Mouse (Mus musculus): Measurements from ENCODE around the gene Edem2.
"Not testable (repeated sequence)": the region's sequence is repeated elsewhere in the genome, so short reads cannot be mapped to it uniquely, and the experiment has no call there.

Gene Edem2

DNA sequence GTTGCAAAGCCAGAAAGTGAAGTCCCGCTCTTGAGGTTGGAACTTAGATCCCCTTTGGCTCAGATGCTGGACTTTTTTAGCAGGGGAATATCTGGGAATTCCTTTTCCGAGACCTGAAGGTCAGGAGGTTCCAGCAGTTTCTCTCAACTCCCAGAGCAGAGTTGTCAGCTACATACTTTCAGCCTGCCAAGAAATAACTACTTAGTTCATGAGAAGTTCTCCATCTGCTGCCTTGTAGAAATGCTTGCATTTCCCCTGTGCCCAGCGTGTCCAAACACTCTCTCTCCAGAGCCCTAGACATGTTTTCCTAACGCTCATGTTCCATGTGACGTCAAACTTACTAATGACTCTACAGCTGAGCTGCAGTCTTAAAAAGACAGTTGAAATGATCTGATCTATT, 5.8 kb upstream of the Edem2 start:
- no peak for DNase-seq

DNA sequence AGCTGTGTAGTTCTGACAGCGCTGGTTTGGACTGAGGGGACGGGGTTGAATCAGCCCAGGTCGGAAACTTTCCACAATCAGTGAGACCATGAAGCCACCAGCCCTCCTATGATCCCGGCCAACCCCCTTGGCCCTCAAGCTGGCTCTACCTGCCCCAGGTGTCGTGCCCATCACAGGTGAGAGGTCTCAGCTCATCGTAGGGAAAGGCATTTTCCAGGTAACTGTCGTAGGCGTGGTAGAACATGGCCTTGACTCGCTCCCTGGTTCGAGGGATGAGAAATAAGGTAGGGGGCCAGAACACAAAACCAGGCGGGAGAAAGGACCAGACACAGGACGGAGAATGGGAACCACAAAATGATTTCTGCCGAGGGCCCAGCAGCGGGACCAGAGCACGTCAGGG, 533 bp downstream of the Edem2 start:
- no peak for DNase-seq

DNA sequence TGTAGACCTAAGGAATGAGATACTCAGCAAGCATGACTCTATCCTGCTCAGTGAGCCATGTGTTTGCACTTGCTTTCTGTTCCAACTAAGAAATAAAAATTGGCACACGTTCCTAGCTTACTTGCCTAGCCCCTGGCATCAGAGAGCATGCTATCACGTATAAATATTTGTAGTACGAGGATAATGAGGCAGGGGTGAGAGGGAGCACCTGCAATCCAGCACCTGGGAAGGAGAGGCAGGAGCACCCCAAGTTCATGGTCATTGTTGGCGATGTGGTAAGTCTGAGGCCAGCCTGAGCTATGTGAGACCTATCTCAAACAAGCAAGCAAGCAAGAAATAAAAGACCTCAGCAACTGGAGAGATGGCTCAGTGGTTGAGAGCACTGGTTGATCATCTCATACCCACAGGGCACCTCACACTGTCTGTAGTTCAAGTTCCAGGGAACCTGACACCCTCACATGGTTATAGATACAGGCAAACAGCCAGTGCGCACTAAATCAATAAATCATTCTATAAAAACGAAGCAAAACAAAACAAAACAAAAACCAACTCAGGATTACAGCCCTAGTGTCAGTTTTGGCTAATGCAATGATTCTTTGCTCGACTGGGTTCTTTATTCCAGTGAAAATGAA, 1.4 kb downstream of the Edem2 start:
- no peak for DNase-seq

DNA sequence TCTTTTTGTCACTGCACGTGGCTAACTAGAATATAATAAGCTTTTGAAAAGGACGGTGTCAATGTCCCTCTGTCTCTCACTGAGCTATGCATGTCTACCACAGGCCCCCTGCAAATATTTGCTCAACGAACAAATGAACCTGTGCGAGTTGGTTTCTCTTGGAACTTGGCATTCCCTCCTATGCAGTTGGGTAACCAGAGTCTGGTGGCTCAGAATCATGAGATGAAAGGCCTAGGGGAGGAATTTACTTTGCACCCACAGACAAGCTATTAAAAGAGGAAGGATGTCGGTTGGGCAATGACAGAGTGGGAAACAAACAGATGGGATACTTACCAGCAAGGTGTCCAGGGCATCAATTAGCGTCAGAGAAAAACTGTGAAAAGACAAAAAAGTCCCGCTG, 3.0 kb downstream of the Edem2 start:
- peak; percentile 22 for DNase-seq

DNA sequence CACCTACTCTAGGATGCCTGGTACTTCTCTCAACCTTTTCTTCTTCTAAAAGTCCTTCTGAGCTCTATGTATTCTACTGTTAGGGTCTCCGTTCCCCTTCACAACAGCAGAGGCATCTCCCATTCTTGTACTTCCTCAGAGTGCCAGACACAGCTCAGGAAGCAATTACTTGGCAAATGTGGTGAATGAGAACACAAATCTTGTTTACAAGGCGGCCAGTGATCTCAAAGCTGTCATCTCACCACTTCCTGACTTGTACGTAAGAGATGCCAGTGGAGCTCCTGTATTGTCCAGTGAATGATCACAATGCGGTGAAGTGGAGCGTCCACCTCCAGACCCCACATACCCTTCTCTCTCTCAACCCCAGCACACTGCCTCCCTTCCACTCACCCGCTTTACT, 4.7 kb downstream of the Edem2 start:
- no peak for DNase-seq

DNA sequence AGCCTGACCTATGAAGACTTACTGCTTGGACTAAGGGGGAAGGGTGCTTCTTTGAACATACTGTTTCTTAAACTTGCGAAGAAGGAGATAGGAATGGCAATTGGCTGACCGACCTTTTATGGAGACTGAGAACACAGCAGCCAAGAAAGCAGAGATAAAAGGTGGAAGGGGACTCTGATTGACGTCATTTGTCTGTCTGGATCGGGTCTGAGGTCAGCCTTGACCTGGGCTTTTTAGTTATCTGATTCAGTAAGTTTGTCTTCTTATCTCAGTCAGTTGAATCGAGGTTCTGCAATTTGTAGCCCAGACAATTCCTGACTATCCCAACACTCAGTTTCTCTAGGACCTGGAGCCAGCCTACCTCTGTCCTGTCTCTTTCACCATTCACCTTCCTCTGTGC, 5.2 kb downstream of the Edem2 start:
- DNase-seq = no peak

DNA sequence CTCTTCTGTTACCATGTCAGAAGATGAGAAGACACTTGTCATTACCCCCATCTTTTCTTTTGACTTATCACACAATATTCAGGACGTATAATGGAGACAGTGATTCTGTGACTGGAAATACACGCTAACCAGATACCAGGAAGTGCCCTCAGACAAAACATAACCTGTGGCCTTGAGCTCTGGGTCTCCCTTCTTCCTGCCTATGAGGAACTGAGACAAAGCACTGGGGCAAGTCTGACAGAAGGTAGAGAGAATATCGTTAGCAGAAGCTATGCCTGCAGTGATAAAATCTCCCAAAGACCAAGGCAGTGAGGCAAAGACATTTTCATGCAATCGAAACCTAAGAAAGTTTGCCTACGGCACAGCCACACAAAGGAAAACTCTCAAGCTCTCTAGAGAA, 8.7 kb downstream of the Edem2 start:
- DNase-seq = no peak

DNA sequence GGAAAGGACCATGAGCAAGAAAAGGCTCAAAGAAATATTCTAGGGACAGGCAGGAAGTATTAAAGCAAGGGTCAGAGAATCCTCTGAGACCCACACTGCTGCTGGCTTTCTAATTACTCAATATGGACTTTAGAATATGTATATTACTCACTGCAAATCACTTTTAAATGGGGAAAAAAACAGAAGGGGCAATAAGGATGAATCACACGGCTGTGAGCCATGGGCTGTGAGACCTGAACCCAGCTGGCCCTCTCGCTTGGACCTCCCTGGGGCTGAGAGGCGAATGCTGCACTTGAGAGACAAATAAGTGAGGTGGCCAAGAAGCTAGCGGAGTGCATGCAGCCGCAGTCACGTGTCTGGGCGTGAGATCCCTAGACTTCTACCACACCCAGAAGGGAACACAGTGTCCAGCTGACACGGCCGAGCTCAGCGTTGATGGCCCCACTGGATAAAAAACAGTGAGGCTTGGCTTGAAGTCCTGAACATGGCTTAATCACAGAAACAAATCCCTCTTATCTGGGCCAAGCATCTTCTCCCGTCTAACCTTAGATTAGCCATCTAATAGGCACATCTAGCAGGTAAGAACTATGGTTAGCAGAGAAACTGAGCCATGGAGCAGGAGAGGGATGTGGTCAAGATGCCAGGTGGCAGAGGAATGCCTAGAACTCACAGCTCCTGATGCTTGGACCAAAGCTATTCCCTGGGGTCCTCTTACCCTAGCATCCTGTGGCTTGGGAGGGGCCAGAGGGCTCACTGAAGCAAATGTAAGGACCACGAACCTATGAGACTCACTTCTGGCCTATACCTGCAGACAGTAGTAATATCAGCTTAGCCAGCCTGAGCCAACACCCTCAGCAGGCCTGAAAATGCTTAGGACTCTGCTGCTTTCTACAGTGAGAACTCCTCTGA, 11.9 kb downstream of the Edem2 start:
- no peak for DNase-seq

DNA sequence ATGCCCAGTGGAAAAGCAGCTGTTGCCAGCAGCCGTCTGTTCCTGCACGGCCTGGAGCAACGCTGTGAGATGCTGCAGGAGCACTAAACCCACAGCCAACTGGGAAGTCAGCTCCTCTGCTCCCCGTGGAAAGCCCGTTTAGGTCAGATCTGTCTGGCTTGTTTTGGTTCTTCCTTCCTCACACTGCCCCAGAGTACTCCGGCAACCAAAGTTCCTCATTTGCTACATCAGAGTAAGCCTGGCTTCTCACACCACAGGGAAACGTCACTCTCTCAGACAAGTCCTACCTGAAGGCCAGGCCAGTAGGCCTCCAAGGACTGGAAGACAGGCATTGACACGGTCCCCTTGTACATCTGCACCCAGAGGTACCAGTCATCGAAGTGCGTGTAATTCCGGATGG, 18.7 kb downstream of the Edem2 start:
- no peak for DNase-seq

DNA sequence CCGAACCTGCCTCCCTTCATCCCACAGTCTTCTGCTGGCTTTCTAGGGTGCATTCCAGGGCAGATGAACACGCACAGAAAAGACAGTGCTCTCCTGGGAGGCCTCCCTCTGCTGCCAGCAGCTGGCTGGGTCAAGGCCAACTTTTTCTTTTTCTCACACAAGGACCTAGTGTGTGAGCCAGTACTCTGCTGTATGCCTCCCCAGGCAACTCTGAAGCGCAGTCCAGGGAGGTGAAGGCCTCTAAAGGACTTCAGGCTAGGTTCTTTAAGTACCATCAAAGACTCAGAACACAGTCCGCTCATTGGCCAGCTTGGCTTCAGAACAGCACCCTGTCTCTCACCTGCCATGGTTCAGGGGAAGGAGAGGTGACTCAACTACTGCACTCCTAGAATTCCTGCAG, 22.0 kb downstream of the Edem2 start:
- DNase-seq = no peak

DNA sequence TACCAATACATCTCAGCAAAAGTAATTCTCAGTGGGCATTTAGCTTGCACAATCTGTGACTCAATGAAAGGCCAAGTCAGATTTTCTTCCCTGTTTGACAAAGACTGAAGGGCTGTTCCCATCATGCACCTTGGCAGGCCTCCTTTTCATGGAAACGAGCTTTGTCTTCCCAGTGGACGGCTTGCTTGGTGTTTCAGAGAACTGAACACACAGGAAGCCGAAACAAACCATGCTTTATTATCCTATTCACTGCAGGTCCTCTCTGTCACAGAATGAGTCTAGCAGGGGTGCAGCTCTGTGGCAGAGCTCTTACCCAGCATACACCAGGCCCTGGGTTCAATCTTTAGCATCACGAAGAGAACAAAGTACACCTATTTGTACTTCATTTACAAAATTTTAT, 25.6 kb downstream of the Edem2 start:
- DNase-seq = no peak

DNA sequence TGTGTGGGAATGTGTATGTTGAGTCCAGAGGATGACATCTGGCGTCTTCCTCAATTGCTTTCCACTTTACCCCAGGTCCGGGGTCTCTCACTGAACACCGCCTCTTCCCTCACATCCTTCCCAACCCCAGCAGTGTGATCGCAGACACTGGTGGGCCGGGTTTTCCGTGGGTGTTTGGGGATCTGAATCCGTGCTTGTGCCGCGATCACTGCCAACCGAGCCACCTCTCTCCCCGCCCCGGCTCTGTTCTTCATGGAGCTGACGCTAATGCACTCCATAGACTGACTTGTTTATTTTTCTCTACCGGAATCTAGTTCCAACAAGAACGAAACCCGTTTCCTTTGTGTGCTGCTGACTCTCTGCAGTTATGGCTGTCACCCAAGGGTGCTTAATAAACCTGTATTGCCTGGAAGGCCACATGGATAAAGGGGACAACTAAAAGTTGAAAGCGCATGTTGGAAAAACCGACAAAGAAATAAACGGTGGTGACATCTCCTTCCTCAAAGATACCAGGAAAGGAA, 27.8 kb downstream of the Edem2 start:
- peak; percentile 45 for DNase-seq

DNA sequence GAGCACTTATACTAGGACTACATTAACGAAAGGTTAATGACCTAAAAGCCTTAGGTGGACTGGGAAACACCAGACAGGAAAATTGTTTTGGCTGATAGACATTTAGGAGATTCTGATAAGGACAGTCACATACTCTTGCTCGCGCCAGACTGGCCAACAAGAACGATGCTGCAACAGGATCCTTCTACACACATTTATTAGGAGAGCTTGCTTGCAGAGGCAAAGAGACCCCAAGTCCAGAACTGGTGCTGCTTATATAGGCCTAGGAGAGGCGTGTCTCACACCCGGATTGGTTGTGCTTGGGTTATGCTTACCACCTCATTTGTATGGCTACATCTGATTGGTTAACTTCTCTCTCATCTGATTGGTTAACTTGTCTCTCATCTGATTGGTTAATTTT, 30.8 kb downstream of the Edem2 start:
- not testable (repeated sequence) for DNase-seq

DNA sequence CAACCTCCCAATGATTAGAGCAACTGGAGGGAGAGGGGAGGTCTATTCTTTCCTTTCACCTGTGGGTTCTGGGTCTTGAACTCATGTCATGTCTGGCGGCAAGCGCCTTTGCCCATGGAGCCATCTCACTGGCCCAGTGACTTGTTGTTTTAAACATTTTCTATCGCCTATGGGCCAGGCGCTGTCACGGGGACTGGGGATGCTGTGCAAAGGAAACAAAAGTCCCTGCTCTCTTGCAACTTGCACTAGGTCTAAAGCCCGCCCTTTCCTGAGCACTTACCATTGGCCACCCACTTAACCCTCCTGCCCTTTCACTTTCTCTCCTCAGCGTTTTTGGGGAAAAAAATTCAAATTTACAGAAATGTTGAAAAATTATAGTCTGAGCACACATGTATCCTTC, 32.4 kb downstream of the Edem2 start:
- DNase-seq = no peak

DNA sequence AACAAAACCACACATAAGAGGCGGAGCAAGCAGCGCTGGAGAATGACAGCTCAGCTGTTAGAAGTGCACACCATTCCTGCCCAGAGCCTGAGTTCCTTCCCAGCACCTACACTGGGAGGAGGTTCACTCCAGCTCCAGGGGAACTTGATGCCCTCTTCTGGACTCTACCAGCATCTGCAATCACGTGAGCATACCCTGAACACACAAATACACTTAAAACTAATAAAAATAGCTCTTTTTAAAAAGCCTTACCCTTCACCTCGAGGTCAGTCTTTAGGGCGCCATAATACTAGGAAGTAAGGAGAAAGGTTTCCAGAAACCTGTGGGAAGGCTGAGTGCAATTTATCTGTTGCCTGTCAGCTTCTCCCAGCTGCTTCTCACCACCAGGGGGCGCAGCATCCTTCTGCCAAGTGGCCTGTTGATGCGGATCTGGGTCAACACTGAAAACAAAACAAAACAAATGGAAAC, 33.1 kb downstream of the Edem2 start:
- DNase-seq = peak; percentile 92

DNA sequence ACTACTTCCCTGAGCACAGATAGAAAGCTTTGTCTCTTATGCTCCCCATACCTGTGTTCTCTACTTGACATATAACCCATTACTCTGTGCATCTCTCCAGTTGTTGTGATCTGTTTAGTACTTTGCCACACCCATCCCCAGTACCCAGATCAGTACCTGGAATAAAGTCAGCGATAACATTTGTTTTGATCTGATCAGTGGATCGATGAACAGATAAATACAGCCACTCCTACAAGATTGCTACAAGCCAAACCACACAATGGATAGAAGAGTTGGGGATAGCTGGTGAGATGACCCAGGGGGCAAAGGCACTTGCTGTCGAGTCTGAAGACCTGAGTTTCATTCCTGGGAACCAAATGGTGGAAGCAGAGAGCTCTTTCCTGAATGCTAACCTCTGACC, 34.0 kb downstream of the Edem2 start:
- no peak for DNase-seq

DNA sequence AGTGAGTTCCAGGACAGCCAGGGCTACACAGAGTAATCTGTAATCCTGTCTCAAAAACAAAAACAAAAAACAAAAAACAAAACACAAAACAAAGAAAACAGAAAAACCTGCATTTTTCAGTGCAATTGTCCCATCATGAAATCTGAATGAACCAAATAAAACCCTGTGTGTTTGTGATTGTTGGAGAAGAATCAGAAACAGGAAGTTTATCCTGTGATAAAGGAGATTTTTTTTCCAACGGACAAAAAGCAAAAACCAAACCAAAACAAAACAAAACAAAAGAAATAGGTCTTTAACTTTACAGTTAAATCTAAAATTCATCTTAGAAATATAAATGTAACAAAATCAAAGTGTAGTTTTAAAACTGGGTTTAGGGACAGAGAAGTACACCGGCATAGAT, 34.7 kb downstream of the Edem2 start:
- no peak for DNase-seq

DNA sequence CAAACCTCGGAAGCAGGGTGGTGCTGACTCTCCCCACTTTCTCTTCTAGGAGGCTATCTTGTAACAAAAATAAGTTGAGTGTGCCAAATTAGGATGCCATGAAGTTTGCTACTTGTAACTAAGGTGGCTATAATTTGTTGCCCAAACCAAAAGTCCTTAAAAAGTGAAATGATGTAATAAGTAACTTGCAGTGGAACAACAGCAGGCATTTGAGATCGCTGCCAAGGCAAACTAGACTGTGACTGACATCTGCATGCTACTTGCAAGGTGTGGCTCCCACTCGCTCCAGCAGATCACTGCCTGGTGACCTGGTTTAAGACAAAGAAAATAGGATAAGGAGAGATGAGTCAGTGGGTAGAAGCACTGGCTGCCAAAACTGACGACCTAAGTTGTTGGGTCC, 36.1 kb downstream of the Edem2 start:
- no peak for DNase-seq

DNA sequence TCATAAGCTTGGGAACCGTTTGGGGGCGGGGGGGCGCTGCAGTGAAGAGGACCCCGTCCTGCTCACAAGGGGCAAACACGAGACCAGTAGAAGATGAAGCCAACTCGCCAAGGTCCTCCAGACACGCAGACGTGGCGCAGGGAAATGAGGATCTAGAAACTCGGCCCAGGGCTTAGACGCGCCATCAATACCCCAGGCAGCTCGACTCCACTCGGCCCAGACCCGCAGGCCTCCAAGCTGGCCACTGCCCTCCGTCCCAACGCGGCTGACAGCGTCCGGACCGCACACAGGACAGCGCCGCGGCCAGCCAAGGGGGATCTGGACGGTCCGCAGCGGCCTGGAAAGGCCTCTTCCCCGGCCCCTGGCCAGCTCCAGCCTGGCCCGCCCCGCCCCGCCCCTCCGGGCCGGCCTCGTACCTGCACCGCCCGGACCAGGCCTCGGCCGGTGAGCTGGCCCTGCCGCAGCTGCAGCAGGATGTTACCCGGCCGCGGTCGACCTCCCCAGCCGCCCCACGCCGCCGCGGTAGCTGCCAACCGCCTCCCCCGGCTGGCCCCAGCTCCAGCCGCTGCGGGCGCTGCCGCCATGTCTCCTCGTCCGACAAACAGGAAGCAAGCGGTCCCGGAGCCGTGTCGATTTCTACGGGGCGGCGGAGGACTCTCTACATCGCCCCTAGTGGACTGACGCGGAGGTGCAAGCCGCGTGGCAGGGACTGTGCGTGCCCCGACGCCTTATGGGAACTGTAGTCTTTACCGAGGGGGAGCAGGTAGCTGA, 37.4 kb downstream of the Edem2 start, which contains the start of gene Trpc4ap:
Gene Trpc4ap (minus strand): TSS at position 662 of the 771 bp plus-strand sequence.
- peak; percentile 98 for DNase-seq

DNA sequence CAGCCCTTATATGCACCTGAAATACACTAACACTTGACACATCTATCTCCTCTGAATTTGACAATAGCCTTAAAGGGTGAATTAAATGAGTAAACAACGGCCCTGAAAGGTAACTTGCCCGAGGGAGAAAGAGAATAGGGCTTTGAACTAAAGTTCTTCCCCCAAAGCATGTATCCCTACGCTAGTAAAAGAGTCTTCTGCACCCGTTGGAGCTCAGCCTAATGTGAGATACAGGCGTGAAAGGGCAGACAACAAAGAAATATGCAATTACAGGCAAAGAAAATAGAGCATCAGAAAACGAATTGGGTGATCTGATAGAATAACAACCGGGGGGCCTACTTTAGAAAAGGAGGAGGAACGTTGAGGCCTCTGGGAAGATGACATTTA, 37.9 kb downstream of the Edem2 start:
- DNase-seq = no peak

DNA sequence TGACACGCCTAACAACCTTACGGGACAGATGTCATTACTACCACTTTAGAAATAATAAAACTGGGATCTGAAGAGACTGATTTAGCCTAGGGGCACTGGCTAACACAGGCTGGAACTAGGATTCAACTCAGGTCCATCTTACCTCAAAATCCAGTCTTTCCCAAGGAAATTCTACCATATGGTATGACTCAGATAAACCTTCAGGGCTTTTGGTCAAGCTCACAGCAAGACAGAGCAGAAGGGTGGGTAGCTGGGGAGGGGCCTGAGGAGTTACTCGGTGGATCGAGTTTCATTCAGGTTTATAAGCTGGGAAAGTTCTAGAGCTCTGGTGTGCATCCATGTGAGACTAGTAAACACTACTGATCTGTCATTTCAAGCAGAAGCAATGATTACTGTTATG, 40.1 kb downstream of the Edem2 start:
- no peak for DNase-seq

DNA sequence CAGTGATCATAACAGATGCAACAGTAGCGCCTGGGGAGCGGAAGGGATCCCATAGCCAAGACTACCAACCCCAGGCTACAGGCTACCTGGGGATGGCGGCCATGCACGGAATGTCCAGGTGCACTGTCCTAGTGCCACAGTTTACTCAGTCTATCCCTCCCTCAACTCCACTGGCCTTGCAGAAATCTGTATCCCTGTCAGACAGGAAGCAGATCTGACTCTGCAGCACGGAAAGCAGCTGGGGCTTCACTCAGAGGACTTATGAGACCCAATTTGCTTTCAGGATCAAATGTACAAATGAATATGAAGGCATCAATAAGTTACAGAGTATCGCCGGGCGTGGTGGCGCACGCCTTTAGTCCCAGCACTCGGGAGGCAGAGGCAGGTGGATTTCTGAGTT, 41.5 kb downstream of the Edem2 start:
- no peak for DNase-seq

DNA sequence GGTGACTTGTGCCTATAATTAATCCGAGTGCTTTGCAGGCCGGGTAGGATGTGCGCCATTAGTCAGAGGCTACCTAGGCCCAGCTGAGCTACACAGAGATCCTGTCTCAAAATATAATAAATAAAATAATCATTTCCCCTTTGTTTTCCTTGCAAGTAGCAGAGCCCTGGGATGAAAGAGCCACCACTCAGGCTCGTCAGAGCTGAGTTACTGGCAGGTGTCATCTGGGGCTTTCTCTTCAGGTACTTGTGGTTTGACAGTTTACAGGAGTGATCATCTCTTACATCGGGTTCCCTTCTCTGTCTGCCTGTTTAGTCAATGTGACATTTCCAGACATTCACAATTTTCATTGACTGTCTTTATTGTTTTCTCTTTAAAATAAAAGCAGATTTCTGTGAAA, 42.7 kb downstream of the Edem2 start:
- no peak for DNase-seq
